ENCODE assay signal across 9 mouse cellular contexts in the genomic region with DNA sequence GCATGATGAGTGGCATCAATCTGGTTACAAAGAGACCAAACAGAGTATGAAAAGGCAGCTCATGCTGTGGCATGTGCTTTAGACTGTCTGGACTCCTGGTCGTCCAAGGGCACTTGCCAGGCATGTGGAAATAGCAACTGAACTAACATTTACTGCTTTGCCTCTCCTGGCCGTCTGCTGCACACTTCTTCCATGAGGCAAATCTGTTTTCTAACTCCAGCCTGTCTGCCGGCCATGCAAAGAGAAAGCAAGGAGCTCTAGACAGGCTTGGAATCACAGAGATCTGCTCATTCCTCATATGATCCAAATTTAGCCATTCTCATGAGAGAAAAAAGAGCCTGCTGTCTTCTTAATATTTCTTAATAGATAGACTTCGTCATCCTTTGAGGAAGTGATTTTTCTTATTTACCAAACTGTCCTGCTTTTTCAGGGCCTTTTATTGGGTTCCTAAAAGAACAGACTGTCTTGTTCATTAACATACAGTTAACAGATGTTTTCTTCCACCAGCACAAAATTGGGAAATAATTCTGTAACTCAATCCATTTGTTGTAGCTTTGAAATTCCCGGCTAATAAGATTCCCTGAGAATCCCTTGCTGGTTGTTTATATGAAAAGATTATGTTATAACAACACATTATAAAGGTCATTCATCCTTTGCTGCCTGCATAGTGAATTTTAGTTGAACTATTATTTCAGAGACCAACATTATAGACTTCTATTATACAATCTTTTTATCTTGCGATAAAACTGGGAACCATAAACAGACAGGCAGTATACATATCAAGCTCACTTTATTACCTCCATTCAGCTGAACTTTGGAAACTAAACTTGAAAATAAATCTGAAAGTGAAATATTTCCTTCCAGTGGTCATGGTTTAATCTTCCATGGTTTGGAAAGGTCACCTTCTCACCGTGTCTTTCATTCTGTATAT.
DNase-seq lines count a peak whose midpoint lies in the region; ATAC-seq and TF ChIP-seq lines count a peak whose summit lies in the region.
"Had no signal": no experiment of that assay in that cellular context is flagged by ENCODE, and none has a peak within 500 bp of the region (broad histone marks: within the 10 kb centered on the region; RNA-seq: fewer than 3 reads in every experiment).

No protein-coding gene starts in this region.

- H3K4me1 ChIP-seq in kidney, embryonic 16.5 days (ENCODE audit: insufficient read depth, low read length) = no peaks in the 10 kb centered on the region
- no peaks in the 10 kb centered on the region for H3K4me1 ChIP-seq in embryonic facial prominence, embryonic 10.5 days
- no peaks in the 10 kb centered on the region for H3K4me1 ChIP-seq in stomach, postnatal 0 days (replicated peaks; ENCODE audit: control insufficient read depth, insufficient read depth)
- H3K4me1 ChIP-seq: limb, embryonic 12.5 days had no signal

- TF ChIP-seq CTCF in stomach, postnatal 0 days (IDR thresholded peaks at IDR 0.05; ENCODE audit: low read depth) = no peak

- H3K27ac ChIP-seq in kidney, embryonic 16.5 days (ENCODE audit: low read length) = peak overlapping the region; percentile 56; the same call in 1 of the 2 replicates
- H3K27ac ChIP-seq in embryonic facial prominence, embryonic 10.5 days (replicated peaks) = no peak overlapping the region
- no peak overlapping the region for H3K27ac ChIP-seq in stomach, postnatal 0 days (replicated peaks)
- H3K27ac ChIP-seq: limb, embryonic 12.5 days had no signal

- WGBS in kidney, embryonic 16.5 days = 50% methylated on average over 7 of the region's 7 CpGs
- 72% methylated on average over 7 of the region's 7 CpGs for WGBS in embryonic facial prominence, embryonic 10.5 days
- 42% methylated on average over 7 of the region's 7 CpGs for WGBS in stomach, postnatal 0 days

- ATAC-seq in kidney, embryonic 16.5 days (ENCODE audit: low FRiP score, low TSS enrichment) = no peak
- ATAC-seq in megakaryocyte-erythroid progenitor cell, adult 5-6 weeks (replicated peaks; ENCODE audit: low FRiP score, low TSS enrichment, poor library complexity, severe bottlenecking) = no peak
- ATAC-seq in stomach, postnatal 0 days (ENCODE audit: low FRiP score, low TSS enrichment) = no peak
- ATAC-seq: midbrain, embryonic 16.5 days had no signal

- H3K4me3 ChIP-seq in kidney, embryonic 16.5 days (ENCODE audit: low read length) = no peak overlapping the region
- no peak overlapping the region for H3K4me3 ChIP-seq in embryonic facial prominence, embryonic 10.5 days
- no peak overlapping the region for H3K4me3 ChIP-seq in stomach, postnatal 0 days (ENCODE audit: low read depth, low read length)
- H3K4me3 ChIP-seq: limb, embryonic 12.5 days had no signal

- no peaks in the 10 kb centered on the region for H3K36me3 ChIP-seq in kidney, embryonic 16.5 days (ENCODE audit: insufficient read depth, low read length)
- no peaks in the 10 kb centered on the region for H3K36me3 ChIP-seq in embryonic facial prominence, embryonic 10.5 days (replicated peaks)
- H3K36me3 ChIP-seq in stomach, postnatal 0 days (ENCODE audit: control insufficient read depth, insufficient read depth, low read length) = no peaks in the 10 kb centered on the region
- H3K36me3 ChIP-seq: limb, embryonic 12.5 days had no signal

- H3K27me3 ChIP-seq in kidney, embryonic 16.5 days (ENCODE audit: insufficient read depth, low read length) = no peaks in the 10 kb centered on the region
- H3K27me3 ChIP-seq in embryonic facial prominence, embryonic 10.5 days (replicated peaks; ENCODE audit: low read depth, poor library complexity, severe bottlenecking) = no peaks in the 10 kb centered on the region
- H3K27me3 ChIP-seq in stomach, postnatal 0 days (ENCODE audit: control insufficient read depth, insufficient read depth, low read length) = no peaks in the 10 kb centered on the region
- H3K27me3 ChIP-seq: limb, embryonic 12.5 days had no signal

- no peaks in the 10 kb centered on the region for H3K9me3 ChIP-seq in kidney, embryonic 16.5 days (ENCODE audit: low read length)
- H3K9me3 ChIP-seq in embryonic facial prominence, embryonic 10.5 days = no peaks in the 10 kb centered on the region
- H3K9me3 ChIP-seq in stomach, postnatal 0 days (ENCODE audit: control insufficient read depth, low read length) = no peaks in the 10 kb centered on the region
- H3K9me3 ChIP-seq: limb, embryonic 12.5 days had no signal

- H3K4me2 ChIP-seq in kidney, embryonic 16.5 days (replicated peaks; ENCODE audit: low read depth, low read length) = no peak overlapping the region
- no peak overlapping the region for H3K4me2 ChIP-seq in stomach, postnatal 0 days (replicated peaks; ENCODE audit: low read depth)
- H3K4me2 ChIP-seq: limb, embryonic 12.5 days had no signal

- no peak for TF ChIP-seq EP300 in stomach, postnatal 0 days (optimal IDR thresholded peaks at IDR 0.05)

- DNase-seq in kidney, postnatal 36 days = no peak
- peak; percentile 16 for DNase-seq in brain, adult 2 months (ENCODE audit: low read depth, low spot score)
- peak; percentile 9 for DNase-seq in embryonic facial prominence, embryonic 10.5 days (ENCODE audit: low spot score)
- DNase-seq in layer of hippocampus, adult 9-11 months = peak; percentile 10
- no peak for DNase-seq in stomach, postnatal 0 days (ENCODE audit: low spot score)

- no peak overlapping the region for H3K9ac ChIP-seq in kidney, embryonic 16.5 days (replicated peaks; ENCODE audit: low read length)
- H3K9ac ChIP-seq in stomach, postnatal 0 days (ENCODE audit: low read length) = no peak overlapping the region
- H3K9ac ChIP-seq: limb, embryonic 12.5 days had no signal

Comparison
In these comparisons a context has a peak if more than half of its experiments do, and no peak if none do; other contexts are left out.
1. DNase-seq: peak in brain, adult 2 months (single experiment), embryonic facial prominence, embryonic 10.5 days (single experiment) and layer of hippocampus, adult 9-11 months (single experiment); none in kidney, postnatal 36 days (0 of 2) and stomach, postnatal 0 days (single experiment).